Mouse (Mus musculus) G1E (cell line): ENCODE measurements around the gene Neurl2. TPM values are rescaled to one million over a fixed set of nuclear protein-coding genes. Genes with fewer than 3 reads are reported as not detected.

ENCODE experiments used
- ATAC-seq: 2 replicates; pipeline ENCODE4 v1.8.0; 2016; ENCODE audit warnings: mild to moderate bottlenecking; ENCODE audit not compliant: insufficient number of reproducible peaks, poor library complexity, low FRiP score, severe bottlenecking; ENCODE audit errors: extremely low read depth
- DNase-seq: peaks from one replicate; pipeline ENCODE4 v3.0.0; 2012; ENCODE audit warnings: low spot score
- H3K27me3 ChIP-seq: 2 replicates; pipeline ENCODE4 v1.6.1; 2012; ENCODE audit warnings: mild to moderate bottlenecking, low read length, inconsistent platforms; ENCODE audit not compliant: insufficient read depth
- H3K36me3 ChIP-seq: replicated peaks from 2 replicates; pipeline ENCODE3; 2012; ENCODE audit warnings: mild to moderate bottlenecking, inconsistent platforms
- H3K4me1 ChIP-seq: 2 replicates; pipeline ENCODE4 v1.6.1; 2012; ENCODE audit warnings: low read depth, low read length, inconsistent platforms, mixed read lengths; ENCODE audit not compliant: insufficient read depth
- H3K4me3 ChIP-seq: 2 replicates; pipeline ENCODE4 v1.5.1; 2012; ENCODE audit warnings: low read depth, mild to moderate bottlenecking, inconsistent platforms, low read length, moderate library complexity, mixed read lengths
- H3K9me3 ChIP-seq: replicated peaks from 2 replicates; pipeline ENCODE4 v1.6.1; 2012; ENCODE audit warnings: inconsistent platforms
- CTCF ChIP-seq: IDR thresholded peaks from 2 replicates; pipeline ENCODE4 v1.5.1; 2012; ENCODE audit warnings: low read depth, low read length, inconsistent platforms, mixed read lengths
- GATA1 ChIP-seq: IDR thresholded peaks from 2 replicates; pipeline ENCODE4 v1.6.1; 2012; ENCODE audit warnings: borderline replicate concordance, low read length, inconsistent platforms, mixed read lengths
- GATA2 ChIP-seq: IDR thresholded peaks from 2 replicates; pipeline ENCODE4 v1.6.1; 2012; ENCODE audit warnings: low read depth, low read length, inconsistent platforms, borderline replicate concordance
- POLR2AphosphoS5 ChIP-seq: IDR thresholded peaks from 2 replicates; pipeline ENCODE4 v1.6.1; 2012; ENCODE audit warnings: low read depth, low read length, inconsistent platforms; ENCODE audit not compliant: insufficient replicate concordance
- TAL1 ChIP-seq: conservative IDR thresholded peaks from 2 replicates; pipeline ENCODE4 v1.6.1; 2012; ENCODE audit warnings: low read depth, low read length, inconsistent platforms, mixed read lengths
- polyA plus RNA-seq: library from polyadenylated mRNA; stranded (reverse); fragments of >175 nt; gene quantifications from 2 replicates; pipeline ENCODE4 v1.2.3, GENCODE M21; 2012
- total RNA-seq, 2 experiments: library from RNA; stranded (forward) in 1 of 2; stranded (reverse) in 1 of 2; fragments of 200-1000 nt in 1 of 2; fragments of >200 nt in 1 of 2; fragmentation: Nextera tagmentation in 1 of 2; gene quantifications; 2 replicates each; pipeline ENCODE4 v1.2.3; 2014 to 2017

Gene Neurl2
- total and polyA plus RNA-seq, 3 experiments, result 0.10 to 0.27 TPM; not detected in 1

- peaks cover 40% of the 10 kb centered on the region for H3K4me1 ChIP-seq
- TF ChIP-seq TAL1 (no peak), GATA2 (no peak), GATA1 (no peak), CTCF (no peak)
- peaks cover 25% of the 10 kb centered on the region for H3K27me3 ChIP-seq
- peaks cover 13% of the 10 kb centered on the region for H3K36me3 ChIP-seq
- no peak for DNase-seq
- H3K4me3 ChIP-seq, result no peak overlapping the region
- H3K9me3 ChIP-seq, result no peaks in the 10 kb centered on the region
- ATAC-seq, result no peak
Measured at GRCm38 (mm10) chr2:164783926-164784581, 49.2 kb downstream of the Neurl2 start.

GRCm38 (mm10) chr2:164781876-164782275 lies 51.4 kb downstream of the Neurl2 start:
- H3K27me3 ChIP-seq, result peaks cover 47% of the 10 kb centered on the region
- peaks cover 29% of the 10 kb centered on the region for H3K4me1 ChIP-seq
- DNase-seq (no peak), ATAC-seq (no peak)
- H3K9me3 ChIP-seq, result no peaks in the 10 kb centered on the region
- no peak for TF ChIP-seq CTCF
- no peak for TF ChIP-seq GATA1
- no peak for TF ChIP-seq GATA2
- no peak for TF ChIP-seq POLR2AphosphoS5
- no peak for TF ChIP-seq TAL1
- H3K36me3 ChIP-seq, result no peaks in the 10 kb centered on the region
- no peak overlapping the region for H3K4me3 ChIP-seq

Other genes with a start within 250 kb of the Neurl2 start
Only the 20 nearest of the 28 such genes appear.
- gene Wfdc9, start 176.9 kb downstream of the Neurl2 start, total RNA-seq (2014; fragmentation: Nextera tagmentation), result not detected in 2 replicates
- gene Wfdc9, start 176.9 kb downstream of the Neurl2 start, total RNA-seq (2017), result not detected in 2 replicates
- not detected in 2 replicates for gene Wfdc9, start 176.9 kb downstream of the Neurl2 start, polyA plus RNA-seq
- not detected in 2 replicates for gene Wfdc11, start 159.4 kb downstream of the Neurl2 start, total RNA-seq (2014; fragmentation: Nextera tagmentation)
- not detected in 2 replicates for gene Wfdc11, start 159.4 kb downstream of the Neurl2 start, total RNA-seq (2017)
- gene Wfdc11, start 159.4 kb downstream of the Neurl2 start, polyA plus RNA-seq, result not detected in 2 replicates
- gene Wfdc13, start 148.3 kb downstream of the Neurl2 start, total RNA-seq (2014; fragmentation: Nextera tagmentation), result not detected in 2 replicates
- gene Wfdc13, start 148.3 kb downstream of the Neurl2 start, total RNA-seq (2017), result 0.11 TPM in 1 of 2 replicates, not detected in the other
- not detected in 2 replicates for gene Wfdc13, start 148.3 kb downstream of the Neurl2 start, polyA plus RNA-seq
- not detected in 2 replicates for gene Spint4, start 135.0 kb downstream of the Neurl2 start, total RNA-seq (2014; fragmentation: Nextera tagmentation)
- gene Spint4, start 135.0 kb downstream of the Neurl2 start, total RNA-seq (2017), result 0.16 TPM in 1 of 2 replicates, not detected in the other
- gene Spint4, start 135.0 kb downstream of the Neurl2 start, polyA plus RNA-seq, result not detected in 2 replicates
- not detected in 2 replicates for gene Spint5, start 118.2 kb downstream of the Neurl2 start, total RNA-seq (2014; fragmentation: Nextera tagmentation)
- gene Spint5, start 118.2 kb downstream of the Neurl2 start, total RNA-seq (2017), result not detected in 2 replicates
- not detected in 2 replicates for gene Spint5, start 118.2 kb downstream of the Neurl2 start, polyA plus RNA-seq
- gene Wfdc3, start 87.5 kb downstream of the Neurl2 start, total RNA-seq (2014; fragmentation: Nextera tagmentation), result 1.4 and 2.0 TPM in 2 replicates
- 0.98 and 1.5 TPM in 2 replicates for gene Wfdc3, start 87.5 kb downstream of the Neurl2 start, total RNA-seq (2017)
- 0.03 TPM in 1 of 2 replicates, not detected in the other for gene Wfdc3, start 87.5 kb downstream of the Neurl2 start, polyA plus RNA-seq
- gene Dnttip1, start 87.5 kb downstream of the Neurl2 start, total RNA-seq (2014; fragmentation: Nextera tagmentation), result 58.1 and 86.2 TPM in 2 replicates
- 18.0 and 23.8 TPM in 2 replicates for gene Dnttip1, start 87.5 kb downstream of the Neurl2 start, total RNA-seq (2017)
- 122 and 135 TPM in 2 replicates for gene Dnttip1, start 87.5 kb downstream of the Neurl2 start, polyA plus RNA-seq
- 351 and 411 TPM in 2 replicates for gene Ube2c, start 63.6 kb downstream of the Neurl2 start, total RNA-seq (2014; fragmentation: Nextera tagmentation)
- gene Ube2c, start 63.6 kb downstream of the Neurl2 start, total RNA-seq (2017), result 127 and 135 TPM in 2 replicates
- 102 and 111 TPM in 2 replicates for gene Ube2c, start 63.6 kb downstream of the Neurl2 start, polyA plus RNA-seq
- gene Tnnc2, start 53.5 kb downstream of the Neurl2 start, total RNA-seq (2014; fragmentation: Nextera tagmentation), result not detected in 2 replicates
- not detected in 2 replicates for gene Tnnc2, start 53.5 kb downstream of the Neurl2 start, total RNA-seq (2017)
- not detected in 2 replicates for gene Tnnc2, start 53.5 kb downstream of the Neurl2 start, polyA plus RNA-seq
- 4.7 and 6.8 TPM in 2 replicates for gene Snx21, start 47.6 kb downstream of the Neurl2 start, total RNA-seq (2014; fragmentation: Nextera tagmentation)
- 1.3 and 1.7 TPM in 2 replicates for gene Snx21, start 47.6 kb downstream of the Neurl2 start, total RNA-seq (2017)
- gene Snx21, start 47.6 kb downstream of the Neurl2 start, polyA plus RNA-seq, result 3.5 and 5.0 TPM in 2 replicates
- 12.9 and 16.6 TPM in 2 replicates for gene Acot8, start 28.6 kb downstream of the Neurl2 start, total RNA-seq (2014; fragmentation: Nextera tagmentation)
- gene Acot8, start 28.6 kb downstream of the Neurl2 start, total RNA-seq (2017), result 20.8 and 24.0 TPM in 2 replicates
- 45.4 and 51.6 TPM in 2 replicates for gene Acot8, start 28.6 kb downstream of the Neurl2 start, polyA plus RNA-seq
- 7.1 and 10.2 TPM in 2 replicates for gene Zswim3, start 28.4 kb downstream of the Neurl2 start, total RNA-seq (2014; fragmentation: Nextera tagmentation)
- 4.2 and 5.3 TPM in 2 replicates for gene Zswim3, start 28.4 kb downstream of the Neurl2 start, total RNA-seq (2017)
- 1.1 and 1.2 TPM in 2 replicates for gene Zswim3, start 28.4 kb downstream of the Neurl2 start, polyA plus RNA-seq
- 19.0 and 22.2 TPM in 2 replicates for gene Zswim1, start 10.8 kb downstream of the Neurl2 start, total RNA-seq (2014; fragmentation: Nextera tagmentation)
- 3.8 and 4.1 TPM in 2 replicates for gene Zswim1, start 10.8 kb downstream of the Neurl2 start, total RNA-seq (2017)
- 33.9 and 38.4 TPM in 2 replicates for gene Zswim1, start 10.8 kb downstream of the Neurl2 start, polyA plus RNA-seq
- gene Spata25, start 4.9 kb downstream of the Neurl2 start, total RNA-seq (2014; fragmentation: Nextera tagmentation), result not detected in 2 replicates
- gene Spata25, start 4.9 kb downstream of the Neurl2 start, total RNA-seq (2017), result not detected in 2 replicates
- not detected in 2 replicates for gene Spata25, start 4.9 kb downstream of the Neurl2 start, polyA plus RNA-seq
- gene Ctsa, start 583 bp downstream of the Neurl2 start, total RNA-seq (2014; fragmentation: Nextera tagmentation), result 24.7 and 40.4 TPM in 2 replicates
- 58.7 and 67.0 TPM in 2 replicates for gene Ctsa, start 583 bp downstream of the Neurl2 start, total RNA-seq (2017)
- gene Ctsa, start 583 bp downstream of the Neurl2 start, polyA plus RNA-seq, result 37.0 and 68.2 TPM in 2 replicates
- not detected in 2 replicates for gene Pltp, start 24.3 kb upstream of the Neurl2 start, total RNA-seq (2014; fragmentation: Nextera tagmentation)
- gene Pltp, start 24.3 kb upstream of the Neurl2 start, total RNA-seq (2017), result not detected in 2 replicates
- not detected in 2 replicates for gene Pltp, start 24.3 kb upstream of the Neurl2 start, polyA plus RNA-seq
- gene Pcif1, start 45.8 kb upstream of the Neurl2 start, total RNA-seq (2014; fragmentation: Nextera tagmentation), result 54.7 and 61.3 TPM in 2 replicates
- gene Pcif1, start 45.8 kb upstream of the Neurl2 start, total RNA-seq (2017), result 31.7 and 35.5 TPM in 2 replicates
- gene Pcif1, start 45.8 kb upstream of the Neurl2 start, polyA plus RNA-seq, result 137 TPM in 2 replicates
- 30.6 and 31.4 TPM in 2 replicates for gene Zfp335, start 78.3 kb upstream of the Neurl2 start, total RNA-seq (2014; fragmentation: Nextera tagmentation)
- 8.7 and 9.8 TPM in 2 replicates for gene Zfp335, start 78.3 kb upstream of the Neurl2 start, total RNA-seq (2017)
- gene Zfp335, start 78.3 kb upstream of the Neurl2 start, polyA plus RNA-seq, result 48.3 and 49.6 TPM in 2 replicates
- gene Mmp9, start 107.3 kb upstream of the Neurl2 start, total RNA-seq (2014; fragmentation: Nextera tagmentation), result not detected in 2 replicates
- gene Mmp9, start 107.3 kb upstream of the Neurl2 start, total RNA-seq (2017), result 0.76 and 0.82 TPM in 2 replicates
- gene Mmp9, start 107.3 kb upstream of the Neurl2 start, polyA plus RNA-seq, result 0.63 and 0.76 TPM in 2 replicates
- gene Slc12a5, start 127.3 kb upstream of the Neurl2 start, total RNA-seq (2014; fragmentation: Nextera tagmentation), result 0.63 and 1.4 TPM in 2 replicates
- gene Slc12a5, start 127.3 kb upstream of the Neurl2 start, total RNA-seq (2017), result 0.46 and 0.82 TPM in 2 replicates
- 0.39 and 0.72 TPM in 2 replicates for gene Slc12a5, start 127.3 kb upstream of the Neurl2 start, polyA plus RNA-seq